Mouse (Mus musculus): ENCODE results near the gene Ppp1r3d. TPM values are rescaled to one million over a fixed set of nuclear protein-coding genes. Genes with fewer than 3 reads are reported as not detected.

The Ppp1r3d gene
- 1.7 and 1.9 TPM in 2 replicates for polyA plus RNA-seq (2015; fragmentation: Nextera tagmentation; extraction: Ambion mirVana)

DNA sequence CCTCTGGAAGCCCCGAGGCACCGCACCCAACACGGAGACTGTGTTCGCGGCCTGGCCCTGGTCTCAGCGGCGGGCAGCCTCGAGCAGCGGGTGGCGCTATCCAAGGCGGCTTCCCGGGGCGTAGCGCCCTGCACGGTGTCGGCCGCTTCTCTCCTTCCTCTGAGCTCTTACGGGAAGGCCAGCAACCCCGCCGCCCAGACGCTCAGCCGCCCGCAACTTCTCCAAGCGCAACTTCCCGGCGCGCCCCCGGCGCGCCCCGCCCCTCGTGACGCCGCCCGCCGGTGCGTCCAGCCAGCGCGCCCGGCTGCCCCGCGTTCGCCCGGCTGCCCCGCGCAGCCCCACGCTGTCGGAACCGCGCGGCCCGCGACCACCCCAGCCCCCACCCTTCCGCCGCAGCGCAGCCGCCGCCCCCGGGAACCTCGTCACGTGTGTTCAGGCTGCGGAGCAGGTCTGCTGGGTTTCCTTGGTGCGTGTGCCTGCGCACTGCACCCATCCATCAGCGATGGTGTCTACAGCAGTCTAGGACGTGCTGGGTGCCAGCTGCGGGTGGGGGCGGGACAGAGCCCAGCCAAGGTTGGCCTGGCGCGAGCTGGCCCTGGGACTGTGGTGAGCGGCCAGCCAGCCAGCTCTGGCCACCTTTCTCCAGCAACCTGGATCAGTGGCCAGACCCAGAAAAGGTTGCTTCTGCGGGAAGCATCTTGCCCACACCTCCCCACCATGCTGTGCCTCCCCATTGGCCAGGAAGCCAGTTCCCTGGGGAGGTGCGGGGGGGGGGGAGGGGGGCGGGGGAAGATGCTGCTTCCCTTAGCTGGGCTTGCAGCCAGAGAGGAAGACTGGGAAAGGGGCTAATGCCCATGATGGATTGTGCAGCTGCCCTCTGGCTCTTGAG lies at the start of gene Ppp1r3d, which contains the start of gene Fam217b:
Ppp1r3d (minus strand) TSS at position 212 of the 889 bp plus-strand sequence.
Fam217b (plus strand) TSS at position 264 of the 889 bp plus-strand sequence.
- peak within 1 kb of the TSS; percentile 100 for H3K4me2 ChIP-seq (replicated peaks)
- H3K4me3 ChIP-seq = peak within 1 kb of the TSS; percentile 76
- WGBS = under 1% methylated on average over 73 of the region's 74 CpGs
- 0 out of 2 replicates have a peak, but pooled peaks cover 13% of the 10 kb centered on the region for H3K27me3 ChIP-seq
- peaks cover 21% of the 10 kb centered on the region for H3K4me1 ChIP-seq
- H3K9ac ChIP-seq (replicated peaks) = peak within 1 kb of the TSS; percentile 60
- peak; percentile 91 for ATAC-seq (replicated peaks)
- H3K36me3 ChIP-seq = no peaks in the 10 kb centered on the region
- no peaks in the 10 kb centered on the region for H3K9me3 ChIP-seq
- peak within 1 kb of the TSS; percentile 77 for H3K27ac ChIP-seq (replicated peaks)

DNA sequence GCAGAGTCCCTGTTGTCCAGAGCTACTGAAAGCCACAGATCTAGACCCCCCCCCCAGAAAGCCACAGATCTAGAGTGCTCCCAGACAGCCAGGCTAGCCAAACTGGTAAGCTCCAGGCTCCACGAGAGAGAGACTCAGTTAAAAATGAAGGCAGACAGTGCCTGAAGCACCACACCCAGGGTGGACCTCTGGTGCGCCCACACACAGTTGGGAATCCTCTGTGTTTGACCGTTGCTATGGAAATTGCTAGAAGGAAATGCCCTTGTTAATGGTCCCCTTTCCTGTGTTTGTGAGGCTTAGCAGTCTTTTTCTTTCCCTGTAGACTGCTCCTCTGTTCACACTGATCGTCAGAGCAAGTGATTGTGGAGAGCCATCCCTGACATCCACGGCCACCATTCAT lies 46.1 kb upstream of the Ppp1r3d start:
- Histone ChIP-seq H3K27me3 (no peaks in the 10 kb centered on the region), H3K4me1 (peaks cover 6% of the 10 kb centered on the region), H3K4me2 (replicated peaks) (no peak overlapping the region), H3K9me3 (no peaks in the 10 kb centered on the region), H3K4me3 (no peak overlapping the region), H3K36me3 (no peaks in the 10 kb centered on the region), H3K27ac (replicated peaks) (no peak overlapping the region), H3K9ac (replicated peaks) (no peak overlapping the region)
- 63% methylated on average over 5 of the region's 5 CpGs for WGBS
- ATAC-seq (replicated peaks) = no peak

DNA sequence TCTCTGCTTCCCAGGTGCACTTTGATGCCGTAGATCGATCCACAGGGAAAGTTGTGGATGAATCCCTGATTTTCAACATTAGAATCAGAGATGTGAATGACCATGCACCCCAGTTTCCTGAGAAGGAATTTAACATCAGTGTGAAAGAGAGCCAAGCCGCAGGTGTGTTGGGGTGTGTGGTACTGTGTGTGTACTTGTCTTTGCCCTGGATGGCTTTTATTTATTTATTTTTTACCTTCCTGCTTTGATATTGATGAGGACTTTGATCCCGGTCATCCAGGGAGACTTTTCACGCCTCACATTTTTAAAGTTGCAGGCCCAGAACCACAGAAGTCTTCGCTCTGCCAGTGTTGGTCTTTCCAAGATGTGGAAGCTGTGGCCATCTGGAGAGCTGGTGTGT lies 43.1 kb upstream of the Ppp1r3d start:
- Histone ChIP-seq H3K36me3 (no peaks in the 10 kb centered on the region), H3K4me2 (replicated peaks) (no peak overlapping the region), H3K9me3 (no peaks in the 10 kb centered on the region), H3K4me3 (no peak overlapping the region), H3K27me3 (no peaks in the 10 kb centered on the region), H3K27ac (replicated peaks) (no peak overlapping the region), H3K4me1 (peaks cover 14% of the 10 kb centered on the region), H3K9ac (replicated peaks) (no peak overlapping the region)
- 93% methylated on average over 6 of the region's 6 CpGs for WGBS
- ATAC-seq (replicated peaks) = no peak

DNA sequence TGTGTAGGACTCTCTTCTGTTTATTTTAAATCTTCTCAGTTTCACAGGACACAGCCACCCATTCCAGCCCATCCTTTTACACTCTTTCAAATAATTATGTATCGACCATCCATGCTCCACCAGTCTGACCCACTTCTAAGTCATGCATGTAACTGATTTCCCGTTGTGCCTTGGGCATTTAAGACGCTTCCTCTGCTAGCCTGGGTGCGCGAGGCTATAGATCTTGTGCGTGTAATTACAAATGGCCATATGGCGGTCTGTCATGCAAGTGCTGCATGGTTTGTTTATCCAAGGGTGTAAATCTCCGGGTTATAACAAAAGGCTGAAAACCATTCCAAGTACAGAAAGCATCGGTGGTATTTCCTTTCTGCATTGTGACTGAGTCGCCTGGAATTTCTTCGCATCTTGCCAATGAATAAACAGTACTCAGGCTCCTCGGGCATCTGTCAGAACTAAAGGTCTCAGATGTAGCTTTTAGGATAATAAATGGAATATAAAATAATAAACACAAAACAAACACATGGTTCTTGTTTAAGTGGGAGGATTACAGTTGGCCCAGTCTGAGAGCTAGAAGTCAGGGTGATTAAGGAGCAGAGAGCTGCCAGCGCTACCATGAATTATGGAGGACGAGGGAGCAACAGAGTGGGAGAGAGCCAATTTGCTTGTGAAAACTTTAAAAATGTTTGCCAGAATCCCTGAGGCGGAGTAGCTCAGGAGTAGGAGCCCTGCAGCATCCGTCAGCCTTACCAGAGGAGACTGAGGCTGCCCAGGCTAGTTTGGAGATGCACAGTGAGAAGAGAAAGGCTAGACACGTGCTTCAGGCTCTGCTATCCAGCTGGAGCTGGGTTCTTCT lies 40.6 kb upstream of the Ppp1r3d start:
- H3K36me3 ChIP-seq = no peaks in the 10 kb centered on the region
- no peak overlapping the region for H3K4me3 ChIP-seq
- no peak overlapping the region for H3K9ac ChIP-seq (replicated peaks)
- no peaks in the 10 kb centered on the region for H3K27me3 ChIP-seq
- peak overlapping the region; percentile 14 for H3K4me2 ChIP-seq (replicated peaks)
- 24% methylated on average over 17 of the region's 17 CpGs for WGBS
- H3K27ac ChIP-seq (replicated peaks) = peak overlapping the region; percentile 28
- ATAC-seq (replicated peaks) = peak; percentile 85
- H3K9me3 ChIP-seq = no peaks in the 10 kb centered on the region
- peaks cover 12% of the 10 kb centered on the region for H3K4me1 ChIP-seq

DNA sequence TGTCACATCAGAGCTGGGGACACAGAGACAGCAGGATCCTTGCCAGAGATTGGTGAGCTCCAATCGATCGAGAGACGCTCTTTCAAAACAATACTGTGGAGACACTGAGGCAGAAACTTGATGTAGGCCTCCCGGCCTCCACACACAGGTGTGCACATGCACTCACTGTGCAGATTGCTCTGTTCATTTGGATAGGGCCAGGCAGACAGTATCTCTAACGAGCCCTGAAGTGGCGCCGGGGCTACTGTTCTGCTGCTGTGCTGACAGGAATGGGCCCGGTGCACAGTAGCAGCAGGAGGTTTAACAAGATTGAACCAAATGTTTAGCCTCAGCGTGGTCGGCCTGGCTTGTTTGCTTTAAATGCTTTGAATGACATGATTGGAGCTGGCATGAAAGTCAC lies 36.7 kb upstream of the Ppp1r3d start:
- no peak overlapping the region for H3K27ac ChIP-seq (replicated peaks)
- no peaks in the 10 kb centered on the region for H3K36me3 ChIP-seq
- no peaks in the 10 kb centered on the region for H3K9me3 ChIP-seq
- ATAC-seq (replicated peaks) = no peak
- no peak overlapping the region for H3K4me2 ChIP-seq (replicated peaks)
- peaks cover 12% of the 10 kb centered on the region for H3K4me1 ChIP-seq
- H3K4me3 ChIP-seq = no peak overlapping the region
- WGBS = 50% methylated on average over 10 of the region's 10 CpGs
- no peak overlapping the region for H3K9ac ChIP-seq (replicated peaks)
- no peaks in the 10 kb centered on the region for H3K27me3 ChIP-seq

DNA sequence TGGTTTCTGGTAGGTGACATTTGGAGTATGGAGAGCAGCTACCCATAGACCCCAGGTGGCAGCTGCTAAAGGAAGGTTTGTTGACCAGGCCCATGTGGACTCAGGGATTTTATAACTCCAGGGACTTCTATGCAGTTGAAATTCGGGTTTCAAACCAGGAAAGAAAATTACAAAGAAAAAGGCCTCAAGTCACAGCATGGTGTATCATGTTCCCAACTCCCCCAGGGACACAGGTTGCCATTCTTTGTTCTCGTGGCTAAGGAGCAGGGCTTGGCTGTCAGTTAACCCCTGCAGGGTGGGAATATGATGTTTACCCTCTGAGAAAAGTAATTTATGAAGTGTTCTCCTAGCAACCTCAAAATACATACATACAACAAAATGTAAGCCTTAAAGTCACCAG lies 36.0 kb upstream of the Ppp1r3d start:
- Histone ChIP-seq H3K4me3 (no peak overlapping the region), H3K27me3 (no peaks in the 10 kb centered on the region), H3K4me2 (replicated peaks) (no peak overlapping the region), H3K9me3 (no peaks in the 10 kb centered on the region), H3K27ac (replicated peaks) (no peak overlapping the region), H3K9ac (replicated peaks) (no peak overlapping the region), H3K36me3 (no peaks in the 10 kb centered on the region), H3K4me1 (peaks cover 7% of the 10 kb centered on the region)
- WGBS = 12% methylated on average over 2 of the region's 2 CpGs
- no peak for ATAC-seq (replicated peaks)

DNA sequence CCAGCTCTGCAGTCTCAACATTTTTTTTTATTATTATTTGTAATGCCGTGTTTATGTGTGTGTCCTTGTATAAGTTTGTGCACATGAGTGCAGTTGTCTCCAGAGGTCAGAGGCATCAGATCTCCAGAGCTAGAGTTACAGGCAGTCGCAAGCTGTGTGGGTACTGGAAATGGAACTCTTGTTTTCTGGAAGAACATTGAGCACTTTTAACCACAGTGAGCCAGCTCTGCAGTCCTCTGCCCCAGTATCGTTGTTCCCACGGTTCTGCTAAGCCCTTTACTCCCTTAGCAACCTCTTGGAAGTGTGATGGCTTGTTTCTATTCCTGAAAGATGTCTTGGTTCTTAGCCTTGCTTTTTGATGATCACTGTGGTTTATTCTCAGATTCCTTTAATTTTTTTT lies 35.1 kb upstream of the Ppp1r3d start:
- H3K36me3 ChIP-seq = no peaks in the 10 kb centered on the region
- 88% methylated on average over 4 of the region's 4 CpGs for WGBS
- H3K4me3 ChIP-seq = no peak overlapping the region
- H3K27me3 ChIP-seq = no peaks in the 10 kb centered on the region
- H3K27ac ChIP-seq (replicated peaks) = no peak overlapping the region
- H3K9me3 ChIP-seq = no peaks in the 10 kb centered on the region
- H3K9ac ChIP-seq (replicated peaks) = no peak overlapping the region
- no peaks in the 10 kb centered on the region for H3K4me1 ChIP-seq
- H3K4me2 ChIP-seq (replicated peaks) = no peak overlapping the region
- ATAC-seq (replicated peaks) = no peak

DNA sequence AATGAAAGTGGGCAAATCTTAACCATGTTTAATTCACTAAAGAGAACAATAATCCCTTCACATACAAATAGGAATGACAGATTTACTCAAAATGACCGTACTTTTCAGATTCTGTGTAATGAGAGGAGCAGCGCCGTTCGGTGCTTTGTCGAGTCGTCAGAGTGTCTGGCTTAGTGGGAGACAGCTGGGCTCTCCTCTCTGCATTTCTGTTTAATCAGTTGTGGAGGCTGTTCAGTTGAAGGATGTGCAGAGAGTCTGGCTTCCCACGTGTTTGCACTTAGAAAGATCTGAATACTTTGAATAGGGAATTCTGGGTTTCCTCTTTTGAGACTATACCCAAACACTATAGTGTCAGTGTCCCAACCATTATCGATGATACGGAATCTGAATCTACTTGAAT lies 23.0 kb upstream of the Ppp1r3d start:
- no peak for ATAC-seq (replicated peaks)
- WGBS = 52% methylated on average over 9 of the region's 9 CpGs
- H3K9ac ChIP-seq (replicated peaks) = no peak overlapping the region

DNA sequence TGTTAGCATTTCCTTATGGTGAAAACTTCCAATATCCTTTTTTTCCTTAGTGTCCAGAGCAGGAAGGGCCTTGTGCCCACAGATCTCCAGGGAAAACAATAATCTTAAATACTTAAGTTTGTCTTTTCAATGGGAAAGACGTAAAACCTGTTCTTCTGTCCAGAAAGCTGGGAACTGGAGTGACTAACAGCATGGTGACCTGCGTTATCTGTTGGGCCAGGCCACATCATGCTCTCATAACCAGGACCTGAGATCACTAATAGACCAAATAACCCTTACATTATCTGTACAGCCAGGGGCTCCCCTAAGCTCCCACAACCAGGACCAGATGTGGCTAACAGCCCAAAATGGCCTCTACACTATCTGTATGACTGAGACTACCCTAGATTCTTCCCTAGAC lies 19.6 kb upstream of the Ppp1r3d start:
- WGBS = 87% methylated on average over 2 of the region's 2 CpGs
- ATAC-seq (replicated peaks) = no peak
- no peaks in the 10 kb centered on the region for H3K9me3 ChIP-seq
- H3K4me1 ChIP-seq = no peaks in the 10 kb centered on the region
- H3K4me3 ChIP-seq = no peak overlapping the region
- H3K36me3 ChIP-seq = no peaks in the 10 kb centered on the region
- H3K27ac ChIP-seq (replicated peaks) = no peak overlapping the region
- H3K4me2 ChIP-seq (replicated peaks) = no peak overlapping the region
- H3K9ac ChIP-seq (replicated peaks) = no peak overlapping the region
- H3K27me3 ChIP-seq = no peaks in the 10 kb centered on the region

More for the DNA sequence above, 23.0 kb upstream of the Ppp1r3d start:
- Histone ChIP-seq H3K27ac (replicated peaks) (no peak overlapping the region), H3K36me3 (no peaks in the 10 kb centered on the region), H3K27me3 (no peaks in the 10 kb centered on the region), H3K4me2 (replicated peaks) (no peak overlapping the region), H3K9me3 (no peaks in the 10 kb centered on the region), H3K4me3 (no peak overlapping the region), H3K4me1 (no peaks in the 10 kb centered on the region)

DNA sequence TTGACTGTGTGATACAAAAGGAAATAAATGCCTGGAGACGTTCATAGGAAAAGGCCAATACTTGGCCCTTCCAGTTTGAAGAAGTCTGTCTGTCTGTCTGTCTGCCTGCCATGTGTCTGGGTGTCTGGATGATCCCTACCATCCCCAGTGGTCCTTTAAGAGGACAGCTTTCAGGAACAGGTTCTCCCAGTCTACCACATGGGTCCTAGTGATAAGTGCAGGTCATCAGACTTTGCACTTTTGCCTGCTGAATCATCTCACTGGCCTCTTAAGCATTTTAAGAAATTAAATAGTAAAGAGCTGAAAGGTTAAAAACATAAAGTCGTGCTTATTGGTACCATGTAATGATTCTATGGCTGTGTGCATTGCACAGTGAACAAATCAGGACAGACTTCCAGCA lies 19.2 kb upstream of the Ppp1r3d start:
- Histone ChIP-seq H3K9me3 (no peaks in the 10 kb centered on the region), H3K36me3 (no peaks in the 10 kb centered on the region), H3K4me3 (no peak overlapping the region), H3K27ac (replicated peaks) (no peak overlapping the region), H3K27me3 (no peaks in the 10 kb centered on the region), H3K9ac (replicated peaks) (no peak overlapping the region), H3K4me2 (replicated peaks) (no peak overlapping the region), H3K4me1 (no peaks in the 10 kb centered on the region)
- WGBS = 82% methylated on average over 2 of the region's 2 CpGs
- no peak for ATAC-seq (replicated peaks)

DNA sequence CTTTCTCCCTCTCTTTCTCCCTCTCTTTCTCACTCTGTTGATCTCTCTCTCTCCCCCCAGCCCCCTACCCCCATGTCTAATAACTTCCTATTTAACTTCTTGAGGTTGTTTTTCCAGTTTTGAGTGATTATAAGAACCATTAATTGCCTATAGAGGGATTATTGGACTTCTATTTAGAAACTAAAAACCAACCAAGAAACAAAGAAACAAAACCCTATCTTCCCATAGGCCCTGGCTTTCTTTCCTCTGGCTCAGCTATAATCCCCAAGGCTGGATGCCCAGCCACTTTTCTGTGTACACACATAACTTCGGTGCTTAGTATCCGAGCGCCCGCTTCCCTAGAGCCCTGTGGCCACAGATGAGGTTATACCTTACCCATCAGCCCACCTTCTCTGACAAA lies 16.0 kb upstream of the Ppp1r3d start, which contains the start of gene Cdh26:
Cdh26 (plus strand) TSS at position 301 of the 400 bp plus-strand sequence.
- Histone ChIP-seq H3K9ac (replicated peaks) (no peak within 1 kb of the TSS), H3K27me3 (no peaks in the 10 kb centered on the region), H3K27ac (replicated peaks) (no peak within 1 kb of the TSS), H3K4me3 (no peak within 1 kb of the TSS), H3K4me1 (no peaks in the 10 kb centered on the region), H3K4me2 (replicated peaks) (no peak within 1 kb of the TSS), H3K36me3 (no peaks in the 10 kb centered on the region), H3K9me3 (no peaks in the 10 kb centered on the region)
- WGBS = 77% methylated on average over 4 of the region's 4 CpGs
- ATAC-seq (replicated peaks) = no peak

DNA sequence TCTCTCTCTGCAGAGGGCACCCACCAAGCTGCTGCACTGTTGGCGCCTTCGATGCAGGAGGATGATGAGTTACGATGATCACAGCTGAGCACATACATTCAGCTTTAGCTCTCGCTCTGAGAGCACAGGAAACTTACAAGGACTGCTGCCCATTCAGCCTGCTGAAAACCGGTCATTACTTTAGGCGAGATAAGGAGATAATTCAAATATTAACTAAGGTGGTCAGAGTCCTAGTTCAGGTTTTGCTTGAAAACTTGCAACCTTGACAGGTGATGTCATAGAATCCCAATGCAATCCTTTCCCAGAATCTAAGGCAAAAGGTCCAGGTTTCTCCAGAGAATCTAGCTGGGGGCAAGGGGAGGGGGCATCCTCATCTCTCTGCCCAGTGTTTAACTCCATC lies 15.2 kb upstream of the Ppp1r3d start:
- no peak overlapping the region for H3K27ac ChIP-seq (replicated peaks)
- 89% methylated on average over 6 of the region's 6 CpGs for WGBS
- no peak overlapping the region for H3K4me2 ChIP-seq (replicated peaks)
- H3K4me1 ChIP-seq = no peaks in the 10 kb centered on the region
- H3K36me3 ChIP-seq = no peaks in the 10 kb centered on the region
- H3K4me3 ChIP-seq = no peak overlapping the region
- H3K9me3 ChIP-seq = no peaks in the 10 kb centered on the region
- no peak for ATAC-seq (replicated peaks)
- no peaks in the 10 kb centered on the region for H3K27me3 ChIP-seq
- H3K9ac ChIP-seq (replicated peaks) = no peak overlapping the region

Measured in forebrain, embryonic 15.5 days (tissue).